Mouse (Mus musculus) cerebellum, adult 2 months (tissue): ENCODE results near the gene Cdh1. TPM values are rescaled to one million over a fixed set of nuclear protein-coding genes. Genes with fewer than 3 reads are reported as not detected.
"Not testable (repeated sequence)": the region's sequence is repeated elsewhere in the genome, so short reads cannot be mapped to it uniquely, and the experiment has no call there.

Experiments
- DNase-seq, 2 experiments: peaks; one replicate each; pipeline ENCODE4 v3.0.0; 2021
- H3K27ac ChIP-seq: fragments of 200-500 bp; 2 replicates; pipeline ENCODE4 v1.5.1; 2012; ENCODE audit warnings: low read length, control low read depth, inconsistent platforms; ENCODE audit not compliant: insufficient read depth
- H3K27me3 ChIP-seq: fragments of 200-500 bp; 2 replicates; pipeline ENCODE4 v1.6.1; 2012; ENCODE audit warnings: inconsistent platforms, mild to moderate bottlenecking, low read length, moderate library complexity; ENCODE audit not compliant: control insufficient read depth, insufficient read depth
- H3K4me1 ChIP-seq: fragments of 200-500 bp; 2 replicates; pipeline ENCODE4 v1.6.1; 2011; ENCODE audit warnings: low read length; ENCODE audit not compliant: control insufficient read depth, insufficient read depth
- H3K4me3 ChIP-seq: fragments of 200-500 bp; replicated peaks from 2 replicates; pipeline ENCODE3; 2011; ENCODE audit warnings: mild to moderate bottlenecking, low read depth, low read length, control low read depth; ENCODE audit not compliant: insufficient read depth
- CTCF ChIP-seq: fragments of 200-500 bp; IDR thresholded peaks from 2 replicates; pipeline ENCODE4 v1.5.1; 2011; ENCODE audit warnings: low read depth, mild to moderate bottlenecking, control low read depth, low read length, moderate library complexity, borderline replicate concordance; ENCODE audit not compliant: insufficient read depth
- POLR2A ChIP-seq: fragments of 200-500 bp; IDR thresholded peaks from 2 replicates; pipeline ENCODE4 v1.6.1; 2011; ENCODE audit warnings: low read length, control low read depth, borderline replicate concordance; ENCODE audit not compliant: insufficient read depth
- WGBS: fragments of 180-500 bp; shearing (Covaris S2); methylation state at CpG from one replicate; pipeline ENCODE4 v1.1.7; 2018; 5-methylcytosine and 5-hydroxymethylcytosine counted together
- polyA plus RNA-seq: library from polyadenylated mRNA; depleted of rRNA; stranded (reverse); fragments of >200 nt; gene quantifications from 2 replicates; pipeline ENCODE4 v1.2.3, GENCODE M21; 2012

Cdh1 gene
- polyA plus RNA-seq, 1 experiment, result 3.1 TPM

DNA sequence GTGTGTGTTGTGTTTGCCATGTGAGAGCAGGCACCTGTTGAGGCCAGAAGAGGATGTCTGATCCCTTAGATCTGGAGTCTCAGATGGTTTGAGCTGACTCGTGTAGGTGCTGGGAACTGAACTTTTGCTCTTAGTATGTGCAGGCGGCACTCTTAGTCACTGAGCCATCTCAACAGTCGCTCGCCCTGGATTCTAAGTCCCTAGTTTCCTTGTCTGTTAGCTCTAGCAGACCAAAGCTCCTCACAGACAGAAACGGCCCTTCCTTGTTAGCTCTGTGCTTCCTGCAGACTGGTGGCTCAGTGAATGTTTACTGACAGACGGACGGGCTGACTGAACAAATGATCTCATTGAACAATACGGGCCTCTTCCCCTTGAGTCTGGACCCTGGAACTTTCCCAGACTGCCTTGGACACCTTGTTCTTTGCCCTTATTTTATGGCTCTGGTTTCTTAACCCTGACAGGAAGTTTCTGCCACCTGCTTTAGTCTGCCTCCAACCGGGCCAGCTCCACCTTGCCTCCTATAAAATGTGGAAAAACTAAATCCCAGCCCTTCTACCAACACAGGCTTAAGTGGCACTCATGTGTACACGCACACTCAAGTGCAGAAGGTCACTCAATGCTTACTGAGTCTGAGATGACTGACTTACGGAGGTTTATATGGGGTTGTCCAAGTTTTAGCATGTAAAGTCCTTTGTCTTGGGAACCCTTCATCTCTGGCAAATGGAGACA, 18.0 kb upstream of the Cdh1 start:
- DNase-seq, result no peak
- TF ChIP-seq CTCF (no peak), POLR2A (no peak)
- H3K4me3 ChIP-seq, result no peak overlapping the region
- no peak overlapping the region for H3K27ac ChIP-seq
- H3K4me1 ChIP-seq, result no peaks in the 10 kb centered on the region
- 82% methylated on average over 11 of the region's 11 CpGs for WGBS
- no peaks in the 10 kb centered on the region for H3K27me3 ChIP-seq

DNA sequence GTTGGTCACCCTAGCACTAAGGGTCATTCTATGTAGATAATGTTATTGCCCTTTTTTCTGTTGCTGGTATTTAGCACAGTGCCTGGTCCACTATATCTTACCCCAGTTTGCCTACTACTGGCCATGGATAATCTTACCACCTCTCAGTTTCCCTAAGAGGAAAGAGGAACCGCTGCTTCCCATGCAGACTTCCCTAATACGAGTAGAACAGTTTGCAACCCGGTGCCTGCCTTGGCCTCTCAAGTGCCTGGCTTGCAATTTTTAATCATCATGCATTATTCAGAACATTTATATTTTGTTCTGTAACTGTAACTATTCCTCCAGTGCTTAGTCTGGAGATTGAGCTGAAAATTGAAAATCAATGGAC, 17.5 kb upstream of the Cdh1 start:
- TF ChIP-seq CTCF (no peak), POLR2A (no peak)
- H3K27ac ChIP-seq, result no peak overlapping the region
- H3K27me3 ChIP-seq, result no peaks in the 10 kb centered on the region
- no peak for DNase-seq
- H3K4me1 ChIP-seq, result no peaks in the 10 kb centered on the region
- WGBS, result 95% methylated on average over 3 of the region's 3 CpGs
- no peak overlapping the region for H3K4me3 ChIP-seq

DNA sequence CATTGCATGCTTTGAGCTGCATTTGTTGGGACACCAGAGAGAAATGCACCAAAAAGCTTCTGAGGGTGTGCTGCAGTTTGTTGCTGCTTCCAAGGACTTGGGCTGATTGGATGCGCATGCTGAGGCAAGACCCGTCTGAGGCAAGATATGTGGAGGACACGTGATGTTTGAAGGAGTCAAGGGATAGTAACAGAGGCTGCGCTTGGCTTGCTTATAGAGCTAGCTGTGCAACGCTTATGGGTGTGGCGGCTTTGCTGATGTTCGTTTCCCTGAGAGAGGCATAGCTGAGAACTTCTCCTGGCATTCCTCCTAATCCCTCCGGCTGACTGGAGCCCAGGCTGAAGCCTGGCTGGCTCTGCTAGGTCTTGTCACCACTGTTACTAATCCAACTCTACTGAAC, 16.3 kb upstream of the Cdh1 start:
- no peaks in the 10 kb centered on the region for H3K4me1 ChIP-seq
- no peak for TF ChIP-seq POLR2A
- TF ChIP-seq CTCF, result no peak
- no peak overlapping the region for H3K27ac ChIP-seq
- H3K27me3 ChIP-seq, result no peaks in the 10 kb centered on the region
- no peak for DNase-seq
- H3K4me3 ChIP-seq, result no peak overlapping the region
- WGBS, result 33% methylated on average over 8 of the region's 8 CpGs

DNA sequence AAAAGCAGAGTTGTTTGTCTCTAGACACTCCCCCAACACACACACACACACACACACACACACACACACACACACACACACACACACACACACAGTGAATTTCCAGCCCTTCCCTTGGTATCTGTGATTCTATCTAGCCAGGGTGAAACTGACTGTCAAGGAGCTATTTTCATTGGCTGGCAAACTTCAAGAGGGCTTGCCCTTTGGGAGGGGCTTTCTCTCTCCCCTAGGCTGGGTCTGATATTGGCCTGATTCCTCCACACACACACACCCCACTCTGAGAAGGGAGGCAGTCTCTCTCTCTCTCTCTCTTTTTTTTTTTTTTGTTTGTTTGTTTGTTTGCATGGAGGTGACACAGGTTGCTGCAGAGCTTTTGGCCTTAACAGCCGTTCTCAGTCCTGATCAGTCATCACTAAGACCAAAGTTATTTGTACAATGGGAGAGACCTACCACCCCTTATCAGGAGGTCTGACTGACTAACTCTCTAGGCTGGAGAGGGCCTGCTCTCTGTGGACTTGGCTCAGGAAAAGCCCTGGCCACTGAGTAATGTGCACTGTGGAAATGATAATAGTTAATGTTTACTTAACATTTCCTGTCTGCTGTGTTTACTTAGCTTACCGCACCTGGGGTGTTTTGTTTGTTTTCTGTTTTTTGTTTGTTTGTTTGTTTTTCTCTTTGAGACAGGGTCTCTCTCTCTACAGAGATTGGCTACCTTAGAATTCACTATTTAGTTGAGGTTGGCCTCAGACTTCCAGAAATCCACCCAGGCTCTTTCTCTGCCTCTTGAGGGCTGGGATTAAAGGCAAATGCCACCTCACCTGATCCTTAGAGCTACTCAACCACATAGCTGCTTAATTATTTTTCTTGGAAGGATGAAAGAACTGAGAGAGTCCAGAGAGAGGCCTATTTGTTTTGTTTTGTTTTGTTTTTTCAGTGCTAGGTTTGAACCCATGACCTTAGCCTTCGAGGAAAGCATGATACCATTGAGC, 14.4 kb upstream of the Cdh1 start:
- Histone ChIP-seq H3K27me3 (no peaks in the 10 kb centered on the region), H3K27ac (no peak overlapping the region), H3K4me1 (no peaks in the 10 kb centered on the region), H3K4me3 (no peak overlapping the region)
- WGBS, result 86% methylated on average over 3 of the region's 3 CpGs
- TF ChIP-seq CTCF (no peak), POLR2A (no peak)
- no peak for DNase-seq

DNA sequence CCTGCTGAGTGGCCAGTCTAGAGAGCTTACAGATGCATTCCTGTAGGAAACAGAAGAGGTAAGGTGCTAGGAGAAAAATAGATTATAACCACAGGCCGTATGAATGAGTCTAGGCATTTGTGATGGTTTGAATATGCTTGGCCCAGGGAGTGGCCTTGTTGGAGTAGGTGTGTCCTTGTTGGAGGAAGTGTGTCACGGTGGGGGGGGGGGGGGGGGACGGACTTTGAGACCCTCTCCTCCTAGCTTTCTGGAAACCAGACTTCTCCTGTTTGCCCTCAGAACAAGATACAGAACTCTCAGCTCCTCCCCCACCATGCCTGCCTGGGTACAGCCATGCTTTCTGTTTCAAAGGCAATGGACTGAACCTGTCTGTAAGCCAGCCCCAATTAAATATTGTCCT, 10.7 kb upstream of the Cdh1 start:
- WGBS, result 74% methylated on average over 3 of the region's 3 CpGs
- no peak for TF ChIP-seq CTCF
- no peak for TF ChIP-seq POLR2A
- Histone ChIP-seq H3K27ac (no peak overlapping the region), H3K4me1 (no peaks in the 10 kb centered on the region), H3K27me3 (no peaks in the 10 kb centered on the region), H3K4me3 (no peak overlapping the region)
- DNase-seq, result no peak

DNA sequence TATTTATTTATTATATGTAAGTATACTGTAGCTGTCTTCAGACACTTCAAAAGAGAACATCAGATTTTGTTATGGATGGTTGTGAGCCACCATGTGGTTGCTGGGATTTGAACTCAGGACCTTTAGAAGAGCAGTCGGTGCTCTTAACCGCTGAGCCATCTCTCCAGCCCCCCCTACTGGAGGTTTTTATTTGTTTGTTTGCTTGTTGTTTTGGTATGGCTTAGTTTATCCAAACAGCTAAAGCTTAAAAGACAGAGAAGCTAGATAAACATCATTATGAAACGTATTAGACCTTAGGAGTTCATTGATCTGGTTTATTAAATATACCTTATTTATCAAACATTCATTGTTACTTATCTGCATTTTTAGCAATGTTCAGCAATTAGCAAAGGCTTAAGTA, 7.5 kb upstream of the Cdh1 start:
- not testable (repeated sequence) for H3K27ac ChIP-seq, H3K4me3 ChIP-seq, H3K27me3 ChIP-seq, H3K4me1 ChIP-seq, DNase-seq
- WGBS, result 92% methylated on average over 3 of the region's 3 CpGs

DNA sequence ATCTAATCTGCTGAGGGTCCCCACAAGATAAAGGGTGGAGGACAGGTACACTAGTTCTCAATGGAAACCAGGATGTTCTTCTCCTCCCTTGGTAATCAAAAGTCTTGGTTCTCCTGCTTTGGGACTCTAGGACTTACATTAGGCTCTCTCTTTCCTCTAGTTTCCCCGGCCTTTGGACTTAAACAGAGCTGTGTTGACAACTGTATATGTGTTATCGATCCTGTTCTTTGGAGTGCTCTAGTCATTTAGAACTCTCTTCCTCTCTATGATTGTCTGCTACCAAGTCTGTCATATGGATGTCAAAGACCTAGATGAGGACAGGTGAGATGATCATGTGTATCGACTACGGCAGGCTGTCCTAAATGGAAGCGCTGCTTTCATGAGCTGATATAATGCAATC, 6.1 kb upstream of the Cdh1 start:
- no peak overlapping the region for H3K27ac ChIP-seq
- no peak for DNase-seq
- TF ChIP-seq POLR2A, result no peak
- no peak for TF ChIP-seq CTCF
- no peaks in the 10 kb centered on the region for H3K4me1 ChIP-seq
- WGBS, result 98% methylated on average over 5 of the region's 5 CpGs
- no peak overlapping the region for H3K4me3 ChIP-seq
- no peaks in the 10 kb centered on the region for H3K27me3 ChIP-seq

DNA sequence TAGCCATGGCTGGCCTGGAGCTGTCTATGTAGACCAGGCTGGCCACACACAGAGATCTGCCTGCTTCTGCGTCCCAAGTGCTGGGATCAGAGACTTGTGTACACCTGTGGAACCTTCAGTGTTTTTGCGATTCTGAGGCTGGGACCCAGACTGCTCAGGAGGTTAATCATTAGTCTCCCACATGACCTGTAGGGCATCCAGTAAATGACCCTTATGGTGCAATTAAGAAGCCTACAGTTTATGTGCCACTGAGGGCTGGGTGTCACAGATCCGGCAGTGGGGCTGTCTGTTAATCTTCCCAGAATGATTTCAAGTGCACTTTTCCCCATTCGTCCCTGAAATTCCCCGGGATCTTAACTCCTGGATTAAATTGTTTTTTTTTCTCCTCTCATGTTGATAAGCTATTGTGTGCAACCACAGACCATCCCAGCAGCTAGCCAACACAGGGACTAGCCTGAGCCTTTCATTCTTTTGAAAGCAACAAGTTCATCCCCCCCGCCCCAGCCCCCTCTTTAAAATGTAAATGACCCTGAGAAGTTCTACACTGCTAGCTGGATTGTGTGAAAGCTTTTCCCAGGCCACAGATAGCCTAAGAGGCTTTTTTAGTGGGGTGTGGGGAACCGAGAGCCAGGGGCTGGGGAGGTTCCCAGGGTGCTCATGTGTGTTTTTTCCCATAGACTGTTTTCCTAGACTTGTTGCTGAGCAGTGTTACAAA, 3.7 kb upstream of the Cdh1 start:
- DNase-seq, result no peak
- 43% methylated on average over 7 of the region's 7 CpGs for WGBS
- TF ChIP-seq CTCF (no peak), POLR2A (no peak)
- Histone ChIP-seq H3K4me1 (peaks cover 2% of the 10 kb centered on the region; the same call in 1 of the 2 replicates), H3K4me3 (no peak overlapping the region), H3K27ac (no peak overlapping the region), H3K27me3 (peaks cover 3% of the 10 kb centered on the region; the same call in 1 of the 2 replicates)
